Mouse (Mus musculus) CH12.LX (cell line): Measurements from ENCODE around the gene Cmtm6. TPM values are rescaled to one million over a fixed set of nuclear protein-coding genes. Genes with fewer than 3 reads are reported as not detected.

ENCODE experiments used
- DNase-seq: peaks from one replicate; pipeline ENCODE4 v3.0.0-alpha.2; 2013; ENCODE audit errors: extremely low read depth
- H3K27ac ChIP-seq: 2 replicates; pipeline ENCODE4 v1.5.1; 2012; ENCODE audit warnings: low read depth, mild to moderate bottlenecking, control low read depth, moderate library complexity; ENCODE audit not compliant: insufficient read depth
- H3K27me3 ChIP-seq: replicated peaks from 2 replicates; pipeline ENCODE3; 2012; ENCODE audit warnings: inconsistent platforms
- H3K36me3 ChIP-seq, 2 experiments: replicated peaks in 1 of 2; 2 replicates each; pipeline versions ENCODE3 to v1.6.1; 2012; ENCODE audit warnings: inconsistent platforms in 1 of 2, low read length in 1 of 2, mild to moderate bottlenecking in 1 of 2, mixed read lengths in 1 of 2, moderate library complexity in 1 of 2; ENCODE audit not compliant: control insufficient read depth in 1 of 2, insufficient read depth in 1 of 2
- H3K4me1 ChIP-seq, 2 experiments: 2 replicates each; pipeline ENCODE4 v1.6.1; 2012; ENCODE audit warnings: inconsistent platforms in 1 of 2, moderate library complexity in 1 of 2; ENCODE audit not compliant: insufficient read depth in 2 of 2, control insufficient read depth in 1 of 2
- H3K4me2 ChIP-seq: 2 replicates; pipeline ENCODE4 v1.6.1; 2012; ENCODE audit warnings: low read depth, mild to moderate bottlenecking, control low read depth; ENCODE audit not compliant: poor library complexity, insufficient read depth, severe bottlenecking
- H3K4me3 ChIP-seq, 3 experiments: fragments of 150-350 bp in 1 of 3; sonication (generic) in 1 of 3; replicated peaks in 1 of 3; 2 replicates each; pipeline versions ENCODE3 to v1.5.1; 2011 to 2012; ENCODE audit warnings: low read depth in 2 of 3, low read length in 2 of 3, mild to moderate bottlenecking in 2 of 3, moderate library complexity in 2 of 3, control low read depth in 1 of 3, improper control_type of control experiment in 1 of 3, inconsistent platforms in 1 of 3, mixed read lengths in 1 of 3; ENCODE audit not compliant: poor library complexity in 1 of 3
- H3K79me2 ChIP-seq: replicated peaks from 2 replicates; pipeline ENCODE4 v1.6.1; 2012; ENCODE audit warnings: mild to moderate bottlenecking, moderate library complexity; ENCODE audit not compliant: control insufficient read depth, poor library complexity, insufficient read depth, severe bottlenecking; ENCODE audit errors: extremely low read depth
- H3K9ac ChIP-seq: 2 replicates; pipeline ENCODE4 v1.6.1; 2012; ENCODE audit warnings: low read depth, mild to moderate bottlenecking, control low read depth, moderate library complexity; ENCODE audit not compliant: insufficient read depth
- H3K9me3 ChIP-seq: replicated peaks from 2 replicates; pipeline ENCODE3; 2012; ENCODE audit warnings: low read length, inconsistent platforms, mixed read lengths
- BHLHE40 ChIP-seq: IDR thresholded peaks from 2 replicates; pipeline ENCODE4 v1.6.1; 2011; ENCODE audit warnings: mild to moderate bottlenecking, low read depth, low read length, improper control_type of control experiment
- CHD2 ChIP-seq: IDR thresholded peaks from 2 replicates; pipeline ENCODE4 v1.6.1; 2011; ENCODE audit warnings: low read length, improper control_type of control experiment
- CTCF ChIP-seq, 2 experiments: IDR thresholded peaks in 1 of 2; conservative IDR thresholded peaks in 1 of 2; 2 replicates each; pipeline ENCODE4 v1.5.1; 2011 to 2012; ENCODE audit warnings: low read depth in 2 of 2, low read length in 2 of 2, improper control_type of control experiment in 1 of 2, inconsistent platforms in 1 of 2, mild to moderate bottlenecking in 1 of 2, moderate library complexity in 1 of 2
- E2F4 ChIP-seq: IDR thresholded peaks from 2 replicates; pipeline ENCODE4 v1.6.1; 2011; ENCODE audit warnings: low read depth, low read length, improper control_type of control experiment; ENCODE audit not compliant: insufficient replicate concordance
- ELF1 ChIP-seq: IDR thresholded peaks from 2 replicates; pipeline ENCODE4 v1.6.1; 2014; ENCODE audit warnings: low read depth, mild to moderate bottlenecking, inconsistent platforms, low read length, improper control_type of control experiment
- EP300 ChIP-seq: IDR thresholded peaks from 2 replicates; pipeline ENCODE4 v1.6.1; 2011; ENCODE audit warnings: low read length, improper control_type of control experiment
- ETS1 ChIP-seq: conservative IDR thresholded peaks from 2 replicates; pipeline ENCODE4 v1.6.1; 2012; ENCODE audit warnings: low read depth, mild to moderate bottlenecking, inconsistent platforms, low read length, improper control_type of control experiment, moderate library complexity
- IRF4 ChIP-seq: IDR thresholded peaks from 2 replicates; pipeline ENCODE4 v1.6.1; 2014; ENCODE audit warnings: low read depth, mild to moderate bottlenecking, inconsistent platforms, low read length, improper control_type of control experiment
- JUN ChIP-seq: IDR thresholded peaks from 2 replicates; pipeline ENCODE4 v1.6.1; 2011; ENCODE audit warnings: low read depth, mild to moderate bottlenecking, low read length, improper control_type of control experiment, moderate library complexity; ENCODE audit not compliant: insufficient read depth
- JUND ChIP-seq: conservative IDR thresholded peaks from 2 replicates; pipeline ENCODE4 v1.6.1; 2011; ENCODE audit warnings: low read depth, low read length, improper control_type of control experiment
- MAX ChIP-seq: IDR thresholded peaks from 2 replicates; pipeline ENCODE4 v1.6.1; 2011; ENCODE audit warnings: low read length, improper control_type of control experiment
- MEF2A ChIP-seq: IDR thresholded peaks from 2 replicates; pipeline ENCODE4 v1.6.1; 2014; ENCODE audit warnings: low read depth, mild to moderate bottlenecking, inconsistent platforms, low read length, improper control_type of control experiment, borderline replicate concordance
- MYC ChIP-seq: IDR thresholded peaks from 2 replicates; pipeline ENCODE4 v1.6.1; 2011; ENCODE audit warnings: low read depth, mild to moderate bottlenecking, improper control_type of control experiment, low read length
- NELFE ChIP-seq: IDR thresholded peaks from 2 replicates; pipeline ENCODE4 v1.6.1; 2011; ENCODE audit warnings: low read depth, low read length, improper control_type of control experiment
- NRF1 ChIP-seq: IDR thresholded peaks from 2 replicates; pipeline ENCODE4 v1.6.1; 2014; ENCODE audit warnings: low read depth, mild to moderate bottlenecking, inconsistent platforms, low read length, improper control_type of control experiment, moderate library complexity
- PAX5 ChIP-seq: IDR thresholded peaks from 2 replicates; pipeline ENCODE4 v1.6.1; 2012; ENCODE audit warnings: low read length, inconsistent platforms, mixed read lengths
- POLR2AphosphoS2 ChIP-seq: IDR thresholded peaks from 2 replicates; pipeline ENCODE4 v1.6.1; 2011; ENCODE audit warnings: low read depth, low read length, improper control_type of control experiment
- RAD21 ChIP-seq: IDR thresholded peaks from 2 replicates; pipeline ENCODE4 v1.6.1; 2011; ENCODE audit warnings: low read depth, mild to moderate bottlenecking, low read length, improper control_type of control experiment, moderate library complexity
- SIN3A ChIP-seq: IDR thresholded peaks from 2 replicates; pipeline ENCODE4 v1.6.1; 2012; ENCODE audit warnings: low read length, improper control_type of control experiment, inconsistent platforms
- SMC3 ChIP-seq: IDR thresholded peaks from 2 replicates; pipeline ENCODE4 v1.6.1; 2011; ENCODE audit warnings: low read depth, low read length, improper control_type of control experiment
- TBP ChIP-seq: conservative IDR thresholded peaks from 2 replicates; pipeline ENCODE4 v1.6.1; 2011; ENCODE audit warnings: low read depth, low read length, improper control_type of control experiment
- UBTF ChIP-seq: IDR thresholded peaks from 2 replicates; pipeline ENCODE4 v1.6.1; 2012; ENCODE audit warnings: low read depth, mild to moderate bottlenecking, inconsistent platforms, low read length, improper control_type of control experiment, moderate library complexity
- USF1 ChIP-seq: IDR thresholded peaks from 2 replicates; pipeline ENCODE4 v1.6.1; 2014; ENCODE audit warnings: low read depth, mild to moderate bottlenecking, inconsistent platforms, low read length, improper control_type of control experiment
- USF2 ChIP-seq: conservative IDR thresholded peaks from 2 replicates; pipeline ENCODE4 v1.6.1; 2011; ENCODE audit warnings: low read depth, low read length, improper control_type of control experiment
- ZKSCAN1 ChIP-seq: IDR thresholded peaks from 2 replicates; pipeline ENCODE4 v1.6.1; 2012; ENCODE audit warnings: low read depth, inconsistent platforms, low read length, improper control_type of control experiment, borderline replicate concordance
- ZMIZ1 ChIP-seq: IDR thresholded peaks from 2 replicates; pipeline ENCODE4 v1.6.1; 2012; ENCODE audit warnings: low read depth, mild to moderate bottlenecking, inconsistent platforms, low read length, improper control_type of control experiment
- ZNF384 ChIP-seq: IDR thresholded peaks from 2 replicates; pipeline ENCODE4 v1.6.1; 2012; ENCODE audit warnings: low read depth, low read length, improper control_type of control experiment, inconsistent platforms
- dilution Hi-C: fragments of 300-500 bp; cut with MboI; formaldehyde crosslinking; loops from 2 replicates; pipeline ENCODE4 v1.14.3; 2020; ENCODE audit warnings: low sequenced_read_pairs; ENCODE audit not compliant: extremely low pct_unique_long_range_greater_than_20kb, extremely low pct_ligation_motif_present
- in situ Hi-C: fragments of 300-500 bp; cut with MboI; formaldehyde crosslinking; loops from 3 replicates; pipeline ENCODE4 v1.14.3; 2019; ENCODE audit warnings: low sequenced_read_pairs, low pct_ligation_motif_present, low pct_unique_long_range_greater_than_20kb, mixed read lengths
- polyA plus RNA-seq: library from polyadenylated mRNA; unstranded; fragments of >175 nt; gene quantifications from 2 replicates; pipeline ENCODE4 v1.2.1, GENCODE M21; 2012; ENCODE audit warnings: low read depth; ENCODE audit not compliant: insufficient read length
- total RNA-seq, 2 experiments: library from RNA; depleted of rRNA; stranded (reverse); fragments of 300-350 nt in 1 of 2; fragments of >200 nt in 1 of 2; gene quantifications; 2 replicates each; pipeline ENCODE4 v1.2.3; 2012 to 2014

Cmtm6 gene
- total and polyA plus RNA-seq, 3 experiments, result 30.1 to 39.5 (median 38.0) TPM

- Histone ChIP-seq H3K36me3 (peaks cover 6 to 37% of the 10 kb centered on the region in 2 experiments), H3K79me2 (peaks cover 32% of the 10 kb centered on the region), H3K4me1 (peaks cover 4 to 39% of the 10 kb centered on the region in 2 experiments), H3K27me3 (no peaks in the 10 kb centered on the region), H3K4me2 (no peak overlapping the region), H3K4me3 (no peak overlapping the region), H3K9me3 (no peaks in the 10 kb centered on the region), H3K9ac (no peak overlapping the region), H3K27ac (no peak overlapping the region)
- no peak for DNase-seq
- in situ Hi-C loops (no loop called here), dilution Hi-C loops (no loop called here)
- TF ChIP-seq ZNF384 (no peak), NRF1 (no peak), ZMIZ1 (no peak), TBP (no peak), ZKSCAN1 (no peak), MYC (no peak), RAD21 (no peak), UBTF (no peak), CTCF (conservative IDR thresholded peaks at IDR 0.05 in 1 of 2, IDR thresholded peaks at IDR 0.05 in 1 of 2; ENCODE audit: low read depth in 2 of 2, low read length in 2 of 2) (no peak), MEF2A (no peak), JUND (no peak), SMC3 (no peak), IRF4 (no peak), NELFE (no peak), USF1 (no peak), BHLHE40 (no peak), E2F4 (no peak), POLR2AphosphoS2 (no peak), PAX5 (no peak)
Measured at GRCm38 (mm10) chr9:114733238-114733637, 2.3 kb downstream of the Cmtm6 start.

DNA sequence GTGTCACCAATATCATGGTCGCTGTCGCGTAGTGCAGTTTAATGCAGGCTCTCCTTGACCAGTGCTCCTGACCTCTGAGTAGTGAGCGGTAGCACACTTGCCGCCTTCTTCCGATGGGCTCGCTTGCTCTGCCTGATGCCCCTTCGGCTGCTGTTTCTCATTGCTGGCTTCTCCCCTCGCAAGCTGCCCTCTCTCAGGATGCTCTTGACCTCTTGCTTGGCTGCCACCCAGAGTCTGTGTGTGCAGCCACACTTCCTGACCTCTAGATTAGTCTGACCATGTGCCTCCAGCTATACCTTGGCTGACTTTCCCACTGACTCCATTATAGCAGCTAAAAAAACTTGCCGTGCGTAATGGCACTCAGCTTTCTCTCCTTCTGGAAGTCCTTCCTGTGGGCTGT, 5.5 kb downstream of the Cmtm6 start:
- Histone ChIP-seq H3K9ac (no peak overlapping the region), H3K27ac (no peak overlapping the region), H3K36me3 (peaks cover 21 to 65% of the 10 kb centered on the region in 2 experiments), H3K27me3 (no peaks in the 10 kb centered on the region), H3K9me3 (no peaks in the 10 kb centered on the region), H3K79me2 (peaks cover 30% of the 10 kb centered on the region), H3K4me3 (no peak overlapping the region), H3K4me1 (peaks cover 4 to 39% of the 10 kb centered on the region in 2 experiments), H3K4me2 (no peak overlapping the region)
- dilution Hi-C loops (no loop called here), in situ Hi-C loops (no loop called here)
- TF ChIP-seq PAX5, result no peak
- TF ChIP-seq JUND, result no peak
- no peak for TF ChIP-seq SMC3
- TF ChIP-seq RAD21, result no peak
- no peak for TF ChIP-seq MAX
- TF ChIP-seq ELF1, result no peak
- no peak for TF ChIP-seq USF1
- no peak for TF ChIP-seq USF2
- no peak for TF ChIP-seq EP300
- no peak for TF ChIP-seq UBTF
- no peak for TF ChIP-seq CHD2
- TF ChIP-seq ETS1, result no peak
- no peak for TF ChIP-seq ZMIZ1
- no peak for TF ChIP-seq JUN
- TF ChIP-seq POLR2AphosphoS2, result no peak
- no peak for TF ChIP-seq MEF2A
- TF ChIP-seq SIN3A, result no peak
- DNase-seq, result no peak
